Mouse (Mus musculus) ES-E14 (cell line): ENCODE results near the gene Sema3f.

ENCODE experiments used
- CHD2 ChIP-seq: IDR thresholded peaks from 2 replicates; pipeline ENCODE4 v1.6.1; 2014; ENCODE audit warnings: mild to moderate bottlenecking, low read depth, low read length, inconsistent platforms
- HCFC1 ChIP-seq: IDR thresholded peaks from 2 replicates; pipeline ENCODE4 v1.6.1; 2012; ENCODE audit warnings: low read length, inconsistent platforms, borderline replicate concordance; ENCODE audit not compliant: insufficient read depth
- MAFK ChIP-seq: IDR thresholded peaks from 2 replicates; pipeline ENCODE4 v1.6.1; 2014; ENCODE audit warnings: mild to moderate bottlenecking, low read depth, low read length, inconsistent platforms; ENCODE audit not compliant: insufficient read depth
- ZC3H11A ChIP-seq: IDR thresholded peaks from 2 replicates; pipeline ENCODE4 v1.6.1; 2012; ENCODE audit warnings: low read depth, mild to moderate bottlenecking, inconsistent platforms, low read length, borderline replicate concordance
- ZNF384 ChIP-seq: IDR thresholded peaks from 2 replicates; pipeline ENCODE4 v1.6.1; 2012; ENCODE audit warnings: low read depth, low read length, inconsistent platforms

DNA sequence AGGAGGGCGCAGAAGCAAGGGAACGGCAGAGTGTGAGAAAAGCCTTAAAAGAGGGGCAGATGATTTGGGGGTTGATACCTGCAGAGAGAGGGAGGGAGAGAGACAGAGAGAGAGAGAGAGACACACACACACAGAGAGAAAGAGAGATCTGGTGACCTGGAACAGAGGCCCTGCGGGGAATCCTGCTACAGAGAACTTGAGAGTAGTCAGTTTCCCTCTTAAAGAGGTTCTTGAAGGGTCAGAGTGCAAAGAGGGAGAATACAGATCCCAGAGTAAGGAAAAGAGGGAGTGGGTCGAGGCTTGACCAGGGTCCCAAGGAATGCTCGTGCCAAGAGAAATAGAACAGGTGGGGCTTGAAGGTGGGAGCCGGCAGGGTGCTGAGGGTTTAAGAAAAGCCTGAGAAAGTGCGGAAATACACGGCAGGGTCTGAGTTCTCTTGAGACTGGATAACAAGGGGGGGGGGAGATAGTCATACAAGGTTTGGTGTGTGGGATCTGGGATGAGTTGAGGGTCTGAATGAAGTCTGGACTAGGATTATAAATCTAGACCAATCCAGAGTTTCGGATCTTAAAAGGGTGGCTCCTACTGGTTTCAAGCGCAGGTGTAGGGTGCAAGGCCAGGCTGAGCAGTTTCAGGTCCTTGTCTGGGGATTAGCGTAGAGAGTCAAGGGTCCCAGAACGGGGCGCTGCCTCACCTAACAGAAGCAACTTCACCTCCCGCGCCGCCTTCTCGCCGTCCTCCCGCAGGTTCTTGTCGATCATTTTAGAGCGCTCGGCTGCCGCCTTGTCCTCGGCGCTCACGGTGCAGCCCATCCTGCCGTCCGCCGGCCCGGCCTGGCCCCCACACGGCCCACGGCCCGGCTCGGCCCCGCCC lies 75.6 kb downstream of the Sema3f start:
- TF ChIP-seq HCFC1 (no peak), ZNF384 (no peak), ZC3H11A (no peak), MAFK (no peak), CHD2 (no peak)
